Mouse (Mus musculus): ENCODE data around the gene Mef2b.

DNA sequence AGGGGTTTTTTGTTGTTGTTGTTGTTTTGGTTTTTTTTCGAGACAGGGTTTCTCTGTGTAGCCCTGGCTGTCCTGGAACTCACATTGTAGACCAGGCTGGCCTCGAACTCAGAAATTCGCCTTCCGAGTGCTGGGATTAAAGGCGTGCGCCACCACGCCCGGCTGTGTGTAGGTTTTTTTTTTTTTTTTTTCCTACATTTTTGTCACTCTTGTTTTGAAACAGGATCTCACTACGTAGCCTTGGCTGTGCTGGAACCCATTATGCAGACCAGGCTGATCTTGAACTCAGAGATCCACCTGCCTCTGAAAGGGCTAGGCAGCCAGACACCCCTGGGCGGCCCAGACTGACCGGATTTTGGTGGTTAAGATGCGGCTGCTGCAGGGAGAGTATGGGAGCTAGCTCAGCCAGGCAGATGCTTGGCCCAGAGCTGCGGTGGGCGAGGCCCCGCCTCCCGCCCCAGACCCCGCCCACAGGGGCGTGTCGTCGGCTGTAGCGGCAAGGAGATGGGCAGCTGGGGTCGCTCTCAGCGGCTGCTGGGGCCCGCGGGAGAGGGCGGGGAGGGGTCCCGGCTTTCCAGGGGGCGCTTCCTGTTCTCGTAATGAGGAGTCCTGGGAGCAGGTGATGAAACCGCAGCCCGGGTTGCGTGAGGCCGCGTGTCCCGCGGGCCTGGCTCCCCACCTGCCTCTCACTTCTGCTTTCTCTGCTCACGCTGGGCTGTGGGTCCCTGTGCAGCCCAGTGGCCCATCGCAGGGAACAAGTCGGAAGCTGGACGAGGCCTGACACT is 18.8 kb downstream of the Mef2b start:
- no peak for TF ChIP-seq CTCF (IDR thresholded peaks at IDR 0.05; ENCODE audit: control insufficient read depth, insufficient read depth, insufficient read length)
- TF ChIP-seq USF1 (IDR thresholded peaks at IDR 0.05; ENCODE audit: low read depth) = no peak
- TF ChIP-seq CEBPB (IDR thresholded peaks at IDR 0.05; ENCODE audit: low read depth) = no peak
- TF ChIP-seq MAX (IDR thresholded peaks at IDR 0.05) = no peak

All from C2C12 (cell line).